Mouse (Mus musculus) ES-Bruce4 (cell line): Measurements from ENCODE around the gene Ckm.

Experiments used
- CTCF ChIP-seq: IDR thresholded peaks from one replicate; pipeline ENCODE4 v1.8.1; 2011; ENCODE audit warnings: low read depth, low read length
- EP300 ChIP-seq: IDR thresholded peaks from 2 replicates; pipeline ENCODE4 v1.6.1; 2011; ENCODE audit warnings: low read depth, low read length; ENCODE audit not compliant: insufficient read depth
- POLR2A ChIP-seq: IDR thresholded peaks from one replicate; pipeline ENCODE4 v1.8.1; 2011; ENCODE audit warnings: low read length; ENCODE audit not compliant: insufficient read depth

DNA sequence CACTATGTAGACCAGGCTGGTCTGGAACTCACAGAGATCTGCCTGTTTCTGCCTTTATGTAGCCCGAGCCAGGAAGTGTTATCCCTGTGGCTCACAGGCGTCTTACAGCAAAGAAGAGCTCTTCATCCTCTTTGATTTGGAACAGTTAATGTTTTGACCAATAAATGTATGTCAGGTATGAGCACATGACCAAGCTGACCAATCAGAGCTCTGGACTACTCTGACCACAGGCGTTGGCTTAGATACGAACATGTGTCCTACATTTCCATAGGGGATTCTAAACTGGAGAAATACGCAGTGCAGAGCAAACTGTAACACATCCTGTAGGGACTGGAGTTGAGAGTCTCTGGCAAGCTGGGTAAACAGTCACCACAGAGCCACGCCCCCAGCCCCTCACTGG is 22.3 kb downstream of the Ckm start:
- TF ChIP-seq POLR2A (no peak), EP300 (no peak), CTCF (no peak)
